Mouse (Mus musculus): ENCODE measurements at regions not wholly inside any gene's neighbourhood (a gene's known extent, or its start where the extent isn't known, plus 50 kb on each side); places are given as distances from the start of the nearest gene placed in this dataset.

GRCm38 (mm10) chr1:125172474-125172873 is 263.1 kb downstream of the Actr3 start:
- Histone ChIP-seq H3K27me3 (ENCODE audit: control insufficient read depth, insufficient read depth, low read depth, low read length) (no peaks in the 10 kb centered on the region), H3K27ac (ENCODE audit: low read length) (no peak overlapping the region), H3K9me3 (ENCODE audit: control insufficient read depth, low read length) (no peaks in the 10 kb centered on the region), H3K9ac (ENCODE audit: low read length) (no peak overlapping the region), H3K36me3 (ENCODE audit: control insufficient read depth, insufficient read depth, low read length) (no peaks in the 10 kb centered on the region), H3K4me2 (ENCODE audit: low read depth, low read length) (no peak overlapping the region), H3K4me1 (replicated peaks; ENCODE audit: control insufficient read depth, insufficient read depth, low read length) (no peaks in the 10 kb centered on the region), H3K4me3 (ENCODE audit: low read length) (no peak overlapping the region)
- no peak for ATAC-seq (ENCODE audit: low read depth)
- WGBS = 55% methylated on average over 1 of the region's 1 CpGs

GRCm38 (mm10) chr1:125165226-125165625 is 270.3 kb downstream of the Actr3 start:
- no peaks in the 10 kb centered on the region for H3K9me3 ChIP-seq (ENCODE audit: control insufficient read depth, low read length)
- no peak overlapping the region for H3K4me3 ChIP-seq (ENCODE audit: low read length)
- no peak overlapping the region for H3K4me2 ChIP-seq (ENCODE audit: low read depth, low read length)
- no peak overlapping the region for H3K27ac ChIP-seq (ENCODE audit: low read length)
- WGBS = 42% methylated on average over 1 of the region's 1 CpGs
- H3K9ac ChIP-seq (ENCODE audit: low read length) = no peak overlapping the region
- H3K4me1 ChIP-seq (replicated peaks; ENCODE audit: control insufficient read depth, insufficient read depth, low read length) = no peaks in the 10 kb centered on the region
- H3K36me3 ChIP-seq (ENCODE audit: control insufficient read depth, insufficient read depth, low read length) = no peaks in the 10 kb centered on the region
- H3K27me3 ChIP-seq (ENCODE audit: control insufficient read depth, insufficient read depth, low read depth, low read length) = no peaks in the 10 kb centered on the region
- no peak for ATAC-seq (ENCODE audit: low read depth)

- Histone ChIP-seq H3K27ac (ENCODE audit: low read length) (no peak overlapping the region), H3K36me3 (ENCODE audit: control insufficient read depth, insufficient read depth, low read length) (no peaks in the 10 kb centered on the region), H3K9me3 (ENCODE audit: control insufficient read depth, low read length) (no peaks in the 10 kb centered on the region), H3K4me1 (replicated peaks; ENCODE audit: control insufficient read depth, insufficient read depth, low read length) (no peaks in the 10 kb centered on the region), H3K9ac (ENCODE audit: low read length) (no peak overlapping the region), H3K4me3 (ENCODE audit: low read length) (no peak overlapping the region), H3K27me3 (ENCODE audit: control insufficient read depth, insufficient read depth, low read depth, low read length) (no peaks in the 10 kb centered on the region), H3K4me2 (ENCODE audit: low read depth, low read length) (no peak overlapping the region)
- 62% methylated on average over 4 of the region's 4 CpGs for WGBS
- no peak for ATAC-seq (ENCODE audit: low read depth)
Observed at GRCm38 (mm10) chr1:125158481-125158880, 277.0 kb downstream of the Actr3 start.

- Histone ChIP-seq H3K4me2 (ENCODE audit: low read depth, low read length) (no peak overlapping the region), H3K4me3 (ENCODE audit: low read length) (no peak overlapping the region), H3K27me3 (ENCODE audit: control insufficient read depth, insufficient read depth, low read depth, low read length) (no peaks in the 10 kb centered on the region), H3K9me3 (ENCODE audit: control insufficient read depth, low read length) (no peaks in the 10 kb centered on the region), H3K27ac (ENCODE audit: low read length) (no peak overlapping the region), H3K4me1 (replicated peaks; ENCODE audit: control insufficient read depth, insufficient read depth, low read length) (no peaks in the 10 kb centered on the region), H3K36me3 (ENCODE audit: control insufficient read depth, insufficient read depth, low read length) (no peaks in the 10 kb centered on the region), H3K9ac (ENCODE audit: low read length) (no peak overlapping the region)
- no peak for ATAC-seq (ENCODE audit: low read depth)
- WGBS = 99% methylated on average over 2 of the region's 2 CpGs
Observed at GRCm38 (mm10) chr1:125156093-125156492, 279.4 kb downstream of the Actr3 start.

- ATAC-seq (ENCODE audit: low read depth) = no peak
- no peak overlapping the region for H3K4me3 ChIP-seq (ENCODE audit: low read length)
- H3K9ac ChIP-seq (ENCODE audit: low read length) = no peak overlapping the region
- no peak overlapping the region for H3K4me2 ChIP-seq (ENCODE audit: low read depth, low read length)
- H3K27me3 ChIP-seq (ENCODE audit: control insufficient read depth, insufficient read depth, low read depth, low read length) = no peaks in the 10 kb centered on the region
- no peaks in the 10 kb centered on the region for H3K36me3 ChIP-seq (ENCODE audit: control insufficient read depth, insufficient read depth, low read length)
- no peaks in the 10 kb centered on the region for H3K9me3 ChIP-seq (ENCODE audit: control insufficient read depth, low read length)
- no peak overlapping the region for H3K27ac ChIP-seq (ENCODE audit: low read length)
- no peaks in the 10 kb centered on the region for H3K4me1 ChIP-seq (replicated peaks; ENCODE audit: control insufficient read depth, insufficient read depth, low read length)
Observed at GRCm38 (mm10) chr1:125149817-125150216, 285.7 kb downstream of the Actr3 start.

- Histone ChIP-seq H3K4me3 (ENCODE audit: low read length) (no peak overlapping the region), H3K4me2 (ENCODE audit: low read depth, low read length) (no peak overlapping the region), H3K4me1 (replicated peaks; ENCODE audit: control insufficient read depth, insufficient read depth, low read length) (no peaks in the 10 kb centered on the region), H3K9me3 (ENCODE audit: control insufficient read depth, low read length) (no peaks in the 10 kb centered on the region), H3K9ac (ENCODE audit: low read length) (no peak overlapping the region), H3K27me3 (ENCODE audit: control insufficient read depth, insufficient read depth, low read depth, low read length) (no peaks in the 10 kb centered on the region), H3K36me3 (ENCODE audit: control insufficient read depth, insufficient read depth, low read length) (no peaks in the 10 kb centered on the region), H3K27ac (ENCODE audit: low read length) (no peak overlapping the region)
- ATAC-seq (ENCODE audit: low read depth) = peak; percentile 43; the same call in 1 of the 2 replicates
- 48% methylated on average over 3 of the region's 3 CpGs for WGBS
Observed at GRCm38 (mm10) chr1:125123861-125124260, 311.7 kb downstream of the Actr3 start.

GRCm38 (mm10) chr1:125100596-125100995 is 334.9 kb downstream of the Actr3 start:
- H3K4me1 ChIP-seq (replicated peaks; ENCODE audit: control insufficient read depth, insufficient read depth, low read length) = no peaks in the 10 kb centered on the region
- H3K36me3 ChIP-seq (ENCODE audit: control insufficient read depth, insufficient read depth, low read length) = no peaks in the 10 kb centered on the region
- H3K4me3 ChIP-seq (ENCODE audit: low read length) = no peak overlapping the region
- H3K9ac ChIP-seq (ENCODE audit: low read length) = no peak overlapping the region
- no peaks in the 10 kb centered on the region; the same call in 1 of the 2 replicates for H3K9me3 ChIP-seq (ENCODE audit: control insufficient read depth, low read length)
- H3K27me3 ChIP-seq (ENCODE audit: control insufficient read depth, insufficient read depth, low read depth, low read length) = no peaks in the 10 kb centered on the region
- no peak overlapping the region for H3K4me2 ChIP-seq (ENCODE audit: low read depth, low read length)
- no peak for ATAC-seq (ENCODE audit: low read depth)
- H3K27ac ChIP-seq (ENCODE audit: low read length) = no peak overlapping the region
- 72% methylated on average over 2 of the region's 2 CpGs for WGBS

GRCm38 (mm10) chr1:125084906-125085305 is 350.6 kb downstream of the Actr3 start:
- no peak overlapping the region for H3K9ac ChIP-seq (ENCODE audit: low read length)
- 74% methylated on average over 4 of the region's 4 CpGs for WGBS
- no peaks in the 10 kb centered on the region for H3K9me3 ChIP-seq (ENCODE audit: control insufficient read depth, low read length)
- no peak for ATAC-seq (ENCODE audit: low read depth)
- H3K36me3 ChIP-seq (ENCODE audit: control insufficient read depth, insufficient read depth, low read length) = no peaks in the 10 kb centered on the region
- H3K4me1 ChIP-seq (replicated peaks; ENCODE audit: control insufficient read depth, insufficient read depth, low read length) = no peaks in the 10 kb centered on the region
- H3K27ac ChIP-seq (ENCODE audit: low read length) = no peak overlapping the region
- H3K4me3 ChIP-seq (ENCODE audit: low read length) = no peak overlapping the region
- H3K4me2 ChIP-seq (ENCODE audit: low read depth, low read length) = no peak overlapping the region
- no peaks in the 10 kb centered on the region for H3K27me3 ChIP-seq (ENCODE audit: control insufficient read depth, insufficient read depth, low read depth, low read length)

GRCm38 (mm10) chr1:125039572-125040326 is 395.8 kb downstream of the Actr3 start:
- H3K4me2 ChIP-seq (ENCODE audit: low read depth, low read length) = no peak overlapping the region
- WGBS = 37% methylated on average over 4 of the region's 4 CpGs
- peak overlapping the region; percentile 25; the same call in 1 of the 2 replicates for H3K27ac ChIP-seq (ENCODE audit: low read length)
- no peaks in the 10 kb centered on the region for H3K36me3 ChIP-seq (ENCODE audit: control insufficient read depth, insufficient read depth, low read length)
- no peaks in the 10 kb centered on the region for H3K27me3 ChIP-seq (ENCODE audit: control insufficient read depth, insufficient read depth, low read depth, low read length)
- no peak overlapping the region for H3K4me3 ChIP-seq (ENCODE audit: low read length)
- peaks cover 3% of the 10 kb centered on the region; the same call in 1 of the 2 replicates for H3K9me3 ChIP-seq (ENCODE audit: control insufficient read depth, low read length)
- H3K4me1 ChIP-seq (replicated peaks; ENCODE audit: control insufficient read depth, insufficient read depth, low read length) = no peaks in the 10 kb centered on the region
- peak; percentile 78 for ATAC-seq (ENCODE audit: low read depth)
- H3K9ac ChIP-seq (ENCODE audit: low read length) = no peak overlapping the region

All from lung, embryonic 16.5 days (tissue).